Mouse (Mus musculus) cerebellum, adult 8-10 months (tissue): ENCODE measurements at regions not wholly inside any gene's neighbourhood (a gene's known extent, or its start where the extent isn't known, plus 50 kb on each side); places are given as distances from the start of the nearest gene placed in this dataset.

Experiments used
- DNase-seq: peaks from one replicate; pipeline ENCODE4 v3.0.0; 2022

- DNase-seq: no peak
Measured at GRCm38 (mm10) chr4:31525638-31526207, 438.2 kb upstream of the Map3k7 start.

GRCm38 (mm10) chr4:31536811-31537210, 427.1 kb upstream of the Map3k7 start:
- no peak for DNase-seq

- DNase-seq: no peak
Measured at GRCm38 (mm10) chr4:31553780-31554394, 410.0 kb upstream of the Map3k7 start.

GRCm38 (mm10) chr4:31555077-31555476, 408.8 kb upstream of the Map3k7 start:
- no peak for DNase-seq

- no peak for DNase-seq
Measured at GRCm38 (mm10) chr4:31557261-31557660, 406.6 kb upstream of the Map3k7 start.

- no peak for DNase-seq
Measured at GRCm38 (mm10) chr4:31560305-31560704, 403.6 kb upstream of the Map3k7 start.

- no peak for DNase-seq
Measured at GRCm38 (mm10) chr4:31561183-31561582, 402.7 kb upstream of the Map3k7 start.

GRCm38 (mm10) chr4:31561823-31562222, 402.1 kb upstream of the Map3k7 start:
- no peak for DNase-seq

GRCm38 (mm10) chr4:31566158-31566557, 397.7 kb upstream of the Map3k7 start:
- DNase-seq: no peak

- DNase-seq: no peak
Measured at GRCm38 (mm10) chr4:31566834-31567233, 397.1 kb upstream of the Map3k7 start.

GRCm38 (mm10) chr4:31569687-31570086, 394.2 kb upstream of the Map3k7 start:
- DNase-seq: no peak

- peak; percentile 22 for DNase-seq
Measured at GRCm38 (mm10) chr4:31576982-31577579, 386.8 kb upstream of the Map3k7 start.

GRCm38 (mm10) chr4:31583495-31583894, 380.4 kb upstream of the Map3k7 start:
- DNase-seq: no peak

- peak; percentile 41 for DNase-seq
Measured at GRCm38 (mm10) chr4:31584171-31584570, 379.7 kb upstream of the Map3k7 start.

- no peak for DNase-seq
Measured at GRCm38 (mm10) chr4:31594089-31594488, 369.8 kb upstream of the Map3k7 start.

- DNase-seq: no peak
Measured at GRCm38 (mm10) chr4:31601536-31601935, 362.4 kb upstream of the Map3k7 start.

- DNase-seq: no peak
Measured at GRCm38 (mm10) chr4:31603776-31604175, 360.1 kb upstream of the Map3k7 start.

- peak; percentile 20 for DNase-seq
Measured at GRCm38 (mm10) chr4:31608811-31609210, 355.1 kb upstream of the Map3k7 start.

- DNase-seq: no peak
Measured at GRCm38 (mm10) chr4:31609559-31609958, 354.3 kb upstream of the Map3k7 start.

- DNase-seq: no peak
Measured at GRCm38 (mm10) chr4:31612147-31612824, 351.6 kb upstream of the Map3k7 start.

GRCm38 (mm10) chr4:31612825-31613514, 350.9 kb upstream of the Map3k7 start:
- DNase-seq: no peak

- no peak for DNase-seq
Measured at GRCm38 (mm10) chr4:31617572-31617971, 346.3 kb upstream of the Map3k7 start.

GRCm38 (mm10) chr4:31618026-31618425, 345.9 kb upstream of the Map3k7 start:
- DNase-seq: no peak
